Mouse (Mus musculus) midbrain, embryonic 16.5 days (tissue): ENCODE data around the gene Gpc3. TPM values are rescaled to one million over a fixed set of nuclear protein-coding genes. Genes with fewer than 3 reads are reported as not detected.

Source experiments
- ATAC-seq: fragments of 200-750 bp; cut with Nextera tagmentation; 2 replicates; pipeline ENCODE4 v1.8.0; 2017; ENCODE audit warnings: moderate TSS enrichment
- H3K27ac ChIP-seq: fragments of 300-500 bp; sonication (generic); 2 replicates; pipeline ENCODE4 v1.5.1; 2014; ENCODE audit warnings: mild to moderate bottlenecking, low read length, mixed read lengths
- H3K27me3 ChIP-seq: fragments of 300-500 bp; sonication (generic); 2 replicates; pipeline ENCODE4 v1.6.1; 2014; ENCODE audit warnings: low read depth, low read length, mixed read lengths; ENCODE audit not compliant: control insufficient read depth, insufficient read depth
- H3K36me3 ChIP-seq: fragments of 300-500 bp; sonication (generic); 2 replicates; pipeline ENCODE4 v1.6.1; 2014; ENCODE audit warnings: mild to moderate bottlenecking, low read length, moderate library complexity, mixed read lengths; ENCODE audit not compliant: control insufficient read depth, insufficient read depth
- H3K4me1 ChIP-seq: fragments of 300-500 bp; sonication (generic); 2 replicates; pipeline ENCODE4 v1.6.1; 2014; ENCODE audit warnings: mild to moderate bottlenecking, low read length, mixed read lengths; ENCODE audit not compliant: control insufficient read depth, insufficient read depth
- H3K4me2 ChIP-seq: fragments of 300-500 bp; sonication (generic); 2 replicates; pipeline ENCODE4 v1.6.1; 2014; ENCODE audit warnings: mild to moderate bottlenecking, low read length, mixed read lengths
- H3K4me3 ChIP-seq: fragments of 300-500 bp; sonication (generic); 2 replicates; pipeline ENCODE4 v1.5.1; 2014; ENCODE audit warnings: low read depth, mild to moderate bottlenecking, low read length, moderate library complexity, mixed read lengths
- H3K9ac ChIP-seq: fragments of 300-500 bp; sonication (generic); 2 replicates; pipeline ENCODE4 v1.6.1; 2014; ENCODE audit warnings: low read depth, low read length, mixed read lengths
- H3K9me3 ChIP-seq: fragments of 300-500 bp; sonication (generic); replicated peaks from 2 replicates; pipeline ENCODE4 v1.6.1; 2014; ENCODE audit warnings: mild to moderate bottlenecking, low read length, mixed read lengths; ENCODE audit not compliant: control insufficient read depth, poor library complexity, severe bottlenecking
- WGBS: fragments of 180-500 bp; shearing (Covaris S2); extraction: QIAGEN DNeasy Blood & Tissue Kit; methylation state at CpG from one replicate; pipeline ENCODE4 v1.1.7; 2014; 5-methylcytosine and 5-hydroxymethylcytosine counted together
- polyA plus RNA-seq: library from polyadenylated mRNA; unstranded; fragments of >200 nt; fragmentation: Nextera tagmentation; extraction: Ambion mirVana; gene quantifications from 2 replicates; pipeline ENCODE4 v1.2.1, GENCODE M21; 2015

Gene Gpc3
- polyA plus RNA-seq, 1 experiment from 2014 or later: 49.2 TPM

DNA sequence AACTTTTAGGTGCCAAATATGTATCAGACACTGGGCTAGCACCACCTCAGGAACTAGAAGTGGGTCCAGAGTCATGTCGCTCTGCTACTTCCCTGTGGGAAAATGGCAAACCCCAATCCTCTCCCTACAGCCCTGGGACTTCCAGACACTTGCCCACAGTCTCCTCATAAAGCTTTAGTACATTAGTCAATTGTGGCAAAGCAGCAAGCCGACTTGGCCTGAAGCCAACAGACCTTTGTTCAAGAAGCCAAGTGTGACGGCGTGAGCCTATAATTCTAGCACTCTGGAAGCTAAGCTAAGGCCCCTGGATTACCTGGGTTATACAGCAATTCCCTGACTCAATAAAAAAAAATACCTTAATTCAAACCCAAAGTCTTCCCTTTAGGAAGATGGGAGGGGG lies 80.7 kb downstream of the Gpc3 start:
- Histone ChIP-seq H3K9me3 (no peaks in the 10 kb centered on the region), H3K27me3 (no peaks in the 10 kb centered on the region; the same call in 1 of the 2 replicates), H3K4me2 (no peak overlapping the region), H3K9ac (no peak overlapping the region), H3K36me3 (no peaks in the 10 kb centered on the region), H3K4me1 (no peaks in the 10 kb centered on the region), H3K4me3 (no peak overlapping the region), H3K27ac (no peak overlapping the region)
- no peak for ATAC-seq
- WGBS: 59% methylated on average over 4 of the region's 4 CpGs

DNA sequence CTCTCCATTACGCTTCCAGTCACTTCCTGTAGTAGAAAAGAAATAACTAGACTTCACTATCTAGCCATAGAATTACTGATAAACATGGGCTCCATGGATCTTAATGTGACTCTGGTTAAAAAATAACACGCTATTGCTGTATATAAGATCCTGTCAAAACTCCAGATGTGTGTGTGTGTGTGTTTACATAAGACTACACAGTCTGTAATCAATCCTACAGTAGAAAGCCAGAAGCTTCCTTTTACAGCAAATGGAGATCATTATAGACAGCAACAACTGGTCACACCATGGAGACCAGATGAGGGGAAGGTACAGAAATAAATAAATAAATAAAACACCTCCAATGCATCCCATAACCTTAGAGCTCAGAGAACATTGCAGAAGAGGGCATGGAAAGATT lies 81.6 kb downstream of the Gpc3 start:
- Histone ChIP-seq H3K4me3 (no peak overlapping the region), H3K4me2 (no peak overlapping the region), H3K9ac (no peak overlapping the region), H3K27ac (no peak overlapping the region), H3K27me3 (no peaks in the 10 kb centered on the region; the same call in 1 of the 2 replicates), H3K9me3 (no peaks in the 10 kb centered on the region), H3K36me3 (no peaks in the 10 kb centered on the region), H3K4me1 (no peaks in the 10 kb centered on the region)
- no peak for ATAC-seq
- WGBS: 88% methylated on average over 2 of the region's 2 CpGs

DNA sequence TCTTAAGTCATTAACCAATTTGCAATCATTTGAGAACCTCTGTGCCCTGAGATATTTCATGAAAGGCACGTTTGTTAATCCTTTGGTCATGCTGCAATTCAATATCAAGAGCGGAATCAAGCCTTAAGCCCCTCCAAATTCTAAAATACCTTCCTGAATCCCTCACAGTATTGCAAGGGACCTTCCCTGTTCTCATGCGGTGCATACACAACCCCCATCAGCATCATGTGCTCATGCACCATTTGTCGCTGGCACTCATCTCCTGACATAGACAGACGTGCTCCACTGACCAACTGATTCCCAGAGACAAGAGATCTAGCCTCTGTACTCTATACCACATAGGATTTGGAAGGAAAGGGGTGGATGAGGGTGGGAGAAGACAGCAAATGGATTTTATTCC lies 87.7 kb downstream of the Gpc3 start:
- H3K27me3 ChIP-seq: no peaks in the 10 kb centered on the region
- 65% methylated on average over 5 of the region's 5 CpGs for whole genome bisulfite sequencing
- ATAC-seq: no peak

DNA sequence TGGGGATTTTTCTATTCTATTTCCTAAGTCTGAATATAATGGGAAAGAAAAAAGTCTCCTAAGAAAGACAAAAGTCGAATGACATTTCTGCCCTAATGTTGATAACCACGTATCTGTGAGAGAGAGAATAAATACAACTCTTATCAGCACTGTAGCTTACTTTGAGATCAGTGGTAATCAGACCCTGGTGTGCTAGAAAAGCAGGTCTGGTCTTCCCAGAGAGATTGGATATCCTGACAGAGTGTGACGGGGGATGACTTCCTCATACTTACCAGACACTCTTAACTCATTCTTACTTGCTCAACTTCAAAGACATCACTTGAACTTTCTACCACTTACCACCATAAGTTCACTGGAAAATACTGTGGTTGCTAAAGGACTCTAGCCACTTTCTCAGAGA lies 88.6 kb downstream of the Gpc3 start:
- no peak overlapping the region for H3K9ac ChIP-seq
- 73% methylated on average over 3 of the region's 3 CpGs for WGBS
- no peak overlapping the region for H3K4me2 ChIP-seq
- H3K36me3 ChIP-seq: no peaks in the 10 kb centered on the region
- no peak overlapping the region for H3K27ac ChIP-seq
- H3K9me3 ChIP-seq: no peaks in the 10 kb centered on the region
- H3K27me3 ChIP-seq: no peaks in the 10 kb centered on the region
- ATAC-seq: no peak
- H3K4me1 ChIP-seq: no peaks in the 10 kb centered on the region
- no peak overlapping the region for H3K4me3 ChIP-seq

More for the DNA sequence above, 87.7 kb downstream of the Gpc3 start:
- no peak overlapping the region for H3K4me3 ChIP-seq
- H3K9ac ChIP-seq: no peak overlapping the region
- no peaks in the 10 kb centered on the region for H3K4me1 ChIP-seq
- H3K9me3 ChIP-seq: no peaks in the 10 kb centered on the region
- H3K36me3 ChIP-seq: no peaks in the 10 kb centered on the region
- no peak overlapping the region for H3K27ac ChIP-seq
- H3K4me2 ChIP-seq: no peak overlapping the region

DNA sequence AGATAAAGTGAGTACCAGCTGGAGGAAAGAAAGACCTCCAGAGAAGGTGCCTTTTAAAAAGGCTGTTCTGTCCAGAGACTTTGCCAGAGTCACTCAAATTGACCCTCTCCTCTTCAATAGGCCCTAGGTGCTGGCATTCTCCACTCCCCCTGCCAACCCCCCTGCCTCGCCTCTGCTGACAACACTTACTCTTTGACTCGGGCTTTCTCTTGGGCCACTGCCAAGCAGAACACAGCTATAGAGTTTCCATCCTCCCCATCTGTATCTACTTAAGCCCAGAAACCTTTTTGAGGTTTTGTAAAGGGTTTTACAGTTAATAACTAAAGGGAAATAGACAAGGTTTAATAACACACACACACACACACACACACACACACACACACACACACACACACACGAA lies 99.2 kb downstream of the Gpc3 start:
- no peaks in the 10 kb centered on the region for H3K4me1 ChIP-seq
- H3K9ac ChIP-seq: no peak overlapping the region
- no peaks in the 10 kb centered on the region for H3K9me3 ChIP-seq
- no peak overlapping the region for H3K4me2 ChIP-seq
- H3K4me3 ChIP-seq: no peak overlapping the region
- no peaks in the 10 kb centered on the region for H3K27me3 ChIP-seq
- 43% methylated on average over 3 of the region's 3 CpGs for WGBS
- no peak for ATAC-seq
- H3K36me3 ChIP-seq: no peaks in the 10 kb centered on the region
- no peak overlapping the region for H3K27ac ChIP-seq

DNA sequence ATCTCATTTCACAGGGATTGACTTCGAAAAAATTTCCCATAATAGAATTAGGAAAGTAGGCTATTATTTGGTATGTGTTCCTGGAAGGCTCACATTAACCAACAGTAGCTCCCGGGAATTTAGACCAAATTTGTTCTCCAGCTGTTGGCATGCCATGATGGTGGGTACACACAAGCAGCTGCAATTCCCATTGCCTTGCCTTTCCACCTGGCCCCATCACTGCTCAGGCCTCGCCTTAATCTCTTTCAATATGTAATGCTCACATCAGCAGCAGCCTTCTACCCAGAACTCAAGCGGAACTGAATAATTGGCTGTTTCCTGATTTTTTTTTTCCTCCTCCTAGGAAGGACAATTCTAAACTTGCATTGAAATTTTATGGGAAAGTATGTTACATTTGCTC lies 102.6 kb downstream of the Gpc3 start:
- Histone ChIP-seq H3K4me3 (no peak overlapping the region), H3K4me2 (no peak overlapping the region), H3K9ac (no peak overlapping the region), H3K27ac (no peak overlapping the region), H3K36me3 (no peaks in the 10 kb centered on the region), H3K4me1 (no peaks in the 10 kb centered on the region), H3K27me3 (no peaks in the 10 kb centered on the region; the same call in 1 of the 2 replicates), H3K9me3 (no peaks in the 10 kb centered on the region)
- no peak for ATAC-seq
- WGBS: 62% methylated on average over 4 of the region's 4 CpGs

DNA sequence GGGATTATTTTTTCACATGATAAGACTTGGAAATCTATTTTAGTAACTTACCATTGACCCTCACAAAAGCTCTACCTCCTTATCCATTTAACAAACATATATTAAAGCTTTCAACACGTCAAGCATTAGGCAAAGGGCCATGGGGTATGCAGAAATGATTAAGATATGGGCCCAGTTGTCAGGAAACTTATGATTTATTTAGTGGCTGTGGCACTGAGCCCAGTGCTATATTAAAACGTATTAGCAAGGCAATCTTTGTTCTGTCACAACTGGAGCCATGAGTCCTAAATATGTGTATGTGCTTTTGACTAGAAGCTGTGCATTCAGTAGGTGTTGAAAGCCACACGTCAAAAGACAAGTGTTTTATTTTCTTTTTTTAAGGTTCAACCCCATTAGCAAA lies 109.9 kb downstream of the Gpc3 start:
- Histone ChIP-seq H3K4me1 (no peaks in the 10 kb centered on the region), H3K27ac (no peak overlapping the region), H3K36me3 (no peaks in the 10 kb centered on the region), H3K9me3 (no peaks in the 10 kb centered on the region), H3K27me3 (no peaks in the 10 kb centered on the region), H3K4me2 (no peak overlapping the region), H3K9ac (no peak overlapping the region), H3K4me3 (no peak overlapping the region)
- no peak for ATAC-seq
- 58% methylated on average over 3 of the region's 3 CpGs for WGBS

DNA sequence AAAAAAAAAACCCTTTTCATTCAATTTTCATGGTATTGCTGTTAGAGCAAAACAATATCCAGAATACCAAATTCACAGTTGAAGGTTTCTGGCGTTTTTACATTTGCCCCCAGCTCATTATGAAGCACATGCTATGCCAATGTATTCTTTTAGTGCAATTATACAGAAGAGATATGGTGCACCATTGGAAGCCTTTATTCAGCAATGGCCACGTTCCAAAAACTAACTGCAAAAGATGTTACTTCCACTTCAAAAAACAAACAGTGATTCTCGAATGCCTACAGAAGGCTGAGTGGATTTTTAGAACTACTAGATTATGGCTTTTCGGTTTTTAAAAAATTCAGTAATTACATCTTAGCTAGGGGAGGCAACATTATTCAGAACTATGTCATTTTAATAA lies 124.3 kb downstream of the Gpc3 start:
- Histone ChIP-seq H3K36me3 (no peaks in the 10 kb centered on the region), H3K9me3 (no peaks in the 10 kb centered on the region), H3K27ac (no peak overlapping the region), H3K27me3 (no peaks in the 10 kb centered on the region; the same call in 1 of the 2 replicates), H3K9ac (no peak overlapping the region), H3K4me3 (no peak overlapping the region), H3K4me2 (no peak overlapping the region), H3K4me1 (no peaks in the 10 kb centered on the region)
- ATAC-seq: no peak
- 64% methylated on average over 4 of the region's 4 CpGs for WGBS

DNA sequence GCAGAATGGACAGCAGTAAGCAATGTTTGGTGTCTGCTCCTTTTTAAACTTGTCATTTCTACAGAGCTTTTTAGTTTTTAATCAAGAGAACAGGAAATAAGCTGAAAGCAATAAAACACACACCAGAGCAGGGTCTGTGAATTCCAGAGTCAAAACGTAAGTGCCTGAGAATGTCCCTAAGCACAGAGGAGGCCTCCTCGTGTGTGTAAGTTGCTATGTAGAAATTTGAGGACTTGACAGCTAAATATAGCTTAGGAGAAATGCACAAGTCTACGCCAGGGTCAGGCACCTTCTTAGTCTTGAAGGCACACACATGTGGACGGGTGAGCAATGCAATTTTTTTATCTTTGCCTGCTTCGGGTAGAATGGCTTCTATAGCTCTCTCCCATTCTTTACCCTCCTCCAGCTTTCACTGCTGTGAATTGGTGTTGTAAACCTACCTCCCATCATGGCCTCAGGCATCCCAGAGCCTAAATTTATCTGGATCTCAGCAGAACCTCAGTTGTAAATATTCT lies 158.6 kb downstream of the Gpc3 start:
- H3K9me3 ChIP-seq: no peaks in the 10 kb centered on the region
- H3K36me3 ChIP-seq: no peaks in the 10 kb centered on the region
- no peaks in the 10 kb centered on the region for H3K27me3 ChIP-seq
- H3K27ac ChIP-seq: no peak overlapping the region
- 59% methylated on average over 5 of the region's 5 CpGs for WGBS
- H3K4me2 ChIP-seq: no peak overlapping the region
- no peak overlapping the region for H3K9ac ChIP-seq
- H3K4me3 ChIP-seq: no peak overlapping the region
- no peaks in the 10 kb centered on the region for H3K4me1 ChIP-seq
- ATAC-seq: no peak
